Mouse (Mus musculus) gastrocnemius, postnatal 14 days (tissue): ENCODE results near the gene Ptprd. TPM values are rescaled to one million over a fixed set of nuclear protein-coding genes. Genes with fewer than 3 reads are reported as not detected.

ENCODE experiments used
- DNase-seq: peaks from one replicate; pipeline ENCODE4 v3.0.0; 2021; ENCODE audit warnings: mixed read lengths
- intact Hi-C: fragments of 180-260 bp; cut with DNase I; formaldehyde crosslinking; loops from one replicate; pipeline ENCODE4 v1.15.1; 2025; ENCODE audit warnings: low total_unique reads
- long read RNA-seq, 2 experiments: library from polyadenylated mRNA; stranded (forward); transcript quantifications; one replicate each; pipeline ENCODE4 v2.0.0; 2021
- total RNA-seq, 2 experiments: library from RNA; stranded (reverse); gene quantifications; 2 replicates each; pipeline ENCODE4 v1.2.3; 2021

Gene Ptprd
- 10 to 100 TPM; 15.9 to 21.1 TPM for total RNA-seq
- long read RNA-seq, experiment 1: 0 reads
- long read RNA-seq, experiment 2: 0 reads

DNA sequence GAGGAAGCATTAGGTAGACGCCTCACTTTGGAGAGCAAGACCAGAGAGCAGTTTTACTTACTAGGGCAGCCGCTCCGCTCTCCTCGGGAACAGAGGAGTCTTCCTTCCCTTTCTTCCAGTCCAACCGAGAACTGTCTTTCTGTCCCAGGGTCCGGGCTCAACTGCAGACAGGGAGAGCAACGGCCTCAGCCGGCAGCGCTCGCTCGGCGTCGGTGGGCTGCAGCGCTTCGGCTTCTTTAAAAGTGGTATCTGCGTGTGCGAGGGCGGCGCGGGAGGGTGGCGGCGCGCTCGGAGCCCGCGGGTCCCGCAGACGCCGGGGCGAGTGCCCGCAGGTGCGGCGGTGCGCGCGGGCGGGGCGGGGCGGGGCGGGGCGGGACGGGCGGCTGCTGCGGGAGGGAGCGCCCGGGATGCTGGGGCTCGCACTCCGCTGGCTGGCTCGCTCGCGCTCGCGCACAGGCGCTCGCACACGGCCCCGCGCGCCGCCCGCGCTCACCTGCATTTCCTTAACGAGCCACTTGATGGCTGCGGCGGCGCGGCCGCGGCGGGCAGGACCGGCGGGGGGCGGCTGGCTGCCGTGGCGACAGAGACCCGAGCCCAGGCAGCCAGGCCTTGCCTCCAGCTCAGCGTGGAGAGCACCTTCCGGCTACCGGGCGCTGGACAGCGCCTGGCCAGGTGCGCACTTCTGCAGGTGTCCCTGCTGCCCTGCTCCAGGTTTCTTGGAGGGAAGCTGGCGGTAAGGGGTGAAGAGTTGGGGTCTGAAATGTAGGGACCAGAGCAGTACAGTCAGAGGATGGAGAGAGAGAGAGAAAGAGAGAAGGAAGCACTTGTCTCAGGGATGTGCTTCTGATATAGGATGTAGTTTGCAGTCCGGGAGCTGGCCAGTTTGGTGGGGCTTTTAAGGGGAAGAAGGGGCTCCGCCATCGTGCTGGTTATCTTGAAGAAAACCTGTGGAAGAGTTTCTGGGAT lies at the start of gene Ptprd:
Gene Ptprd, minus strand, starts transcription at position 433 of the 966 bp plus-strand sequence.
- DNase-seq: no peak
- intact Hi-C loops: no loop called here

DNA sequence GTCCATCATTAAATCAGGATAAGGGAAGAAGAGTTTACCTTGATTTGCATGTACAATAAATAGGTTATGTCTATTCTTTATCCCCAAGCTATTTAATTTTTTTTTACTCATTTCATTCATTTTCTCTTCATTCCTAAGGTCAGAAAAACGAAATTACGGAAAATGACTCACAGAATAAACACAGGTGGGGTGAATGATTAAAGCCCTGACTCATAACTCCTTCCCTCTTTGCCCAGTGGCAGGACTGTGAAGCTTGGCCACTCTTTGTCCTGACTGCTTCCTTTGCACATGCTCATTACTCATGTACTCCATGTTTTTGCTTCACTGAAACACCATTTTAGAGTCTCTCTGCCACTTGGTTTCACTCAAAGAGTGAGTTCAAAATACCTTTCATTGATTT lies 24.1 kb upstream of the Ptprd start:
- intact Hi-C loops: no loop called here
- no peak for DNase-seq

DNA sequence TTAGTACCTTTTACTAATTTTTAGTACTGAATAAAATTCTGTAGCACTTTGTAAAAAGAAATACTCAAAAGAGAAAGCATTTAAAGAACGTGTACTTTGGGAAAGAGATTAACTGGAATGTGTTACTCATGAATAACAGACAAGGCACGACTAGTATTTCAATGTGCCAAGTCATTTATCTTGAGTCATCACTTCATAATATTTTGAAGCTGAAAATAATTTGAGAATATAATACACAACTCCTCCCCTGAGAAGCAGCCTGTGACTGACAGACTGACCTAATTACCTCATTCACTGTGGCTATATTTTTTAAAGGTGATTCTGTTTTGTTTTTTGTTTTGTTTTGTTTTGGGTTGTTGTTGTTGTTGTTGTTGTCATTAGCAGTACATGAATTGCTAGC lies 23.6 kb upstream of the Ptprd start:
- DNase-seq: no peak
- intact Hi-C loops: no loop called here

DNA sequence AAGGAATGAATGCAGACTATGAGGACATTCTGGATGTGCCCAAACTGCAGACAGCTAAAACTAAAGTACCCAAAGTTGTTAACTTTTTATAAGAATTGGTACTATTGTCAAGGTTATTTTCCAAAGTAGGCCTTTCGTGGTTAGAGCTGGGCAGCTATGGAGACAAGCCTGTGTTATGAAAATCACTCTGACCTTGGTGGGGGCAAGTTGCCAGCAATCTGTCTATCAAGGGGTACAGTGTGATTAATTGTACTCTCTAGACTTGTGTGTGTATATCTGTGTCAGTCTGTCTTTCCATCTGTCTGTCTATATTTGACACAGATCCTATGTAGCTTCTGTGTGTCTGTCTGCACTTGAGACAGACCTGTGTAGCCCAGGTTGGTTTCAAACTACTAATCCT lies 22.9 kb upstream of the Ptprd start:
- no peak for DNase-seq
- intact Hi-C loops: no loop called here

DNA sequence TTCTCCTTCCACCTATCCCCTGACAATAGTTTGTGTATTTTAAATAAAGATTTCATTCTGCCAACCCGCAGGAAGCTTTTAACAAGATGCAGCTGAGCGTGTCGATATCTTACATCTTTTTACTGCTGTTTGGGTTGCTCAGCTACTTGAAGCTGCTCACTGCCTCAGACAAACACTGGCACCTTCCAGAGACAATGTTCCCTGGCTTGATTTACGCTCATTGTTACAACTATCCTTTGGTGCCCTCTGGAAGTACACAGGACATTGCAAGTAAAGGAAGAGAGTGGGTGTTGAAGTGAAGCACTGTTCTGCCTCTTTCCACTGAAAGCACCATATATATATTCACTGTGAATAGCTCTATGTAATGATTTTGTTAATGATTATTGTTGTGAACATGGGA lies 2.2 kb upstream of the Ptprd start:
- no peak for DNase-seq
- intact Hi-C loops: no loop called here

DNA sequence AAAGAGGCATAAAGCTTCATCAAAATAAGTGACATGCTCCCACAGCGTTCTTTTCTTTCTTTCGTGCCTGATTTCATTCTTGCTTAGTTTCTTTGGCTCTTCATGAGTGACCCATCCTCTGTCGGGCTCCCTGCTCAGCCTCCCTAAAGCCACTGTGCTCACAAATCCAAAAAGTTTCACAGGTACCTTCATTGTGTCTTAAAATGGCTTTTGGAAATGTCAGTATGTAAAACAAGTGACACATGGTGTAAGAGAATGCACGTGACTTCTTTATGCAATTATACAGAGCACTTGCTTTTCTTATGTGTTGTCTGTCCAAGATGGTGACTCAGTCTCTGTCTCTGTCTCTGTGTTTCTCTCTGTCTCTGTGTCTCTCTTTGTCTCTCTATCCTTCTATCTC lies 1.2 kb upstream of the Ptprd start:
- no peak for DNase-seq
- intact Hi-C loops: no loop called here

DNA sequence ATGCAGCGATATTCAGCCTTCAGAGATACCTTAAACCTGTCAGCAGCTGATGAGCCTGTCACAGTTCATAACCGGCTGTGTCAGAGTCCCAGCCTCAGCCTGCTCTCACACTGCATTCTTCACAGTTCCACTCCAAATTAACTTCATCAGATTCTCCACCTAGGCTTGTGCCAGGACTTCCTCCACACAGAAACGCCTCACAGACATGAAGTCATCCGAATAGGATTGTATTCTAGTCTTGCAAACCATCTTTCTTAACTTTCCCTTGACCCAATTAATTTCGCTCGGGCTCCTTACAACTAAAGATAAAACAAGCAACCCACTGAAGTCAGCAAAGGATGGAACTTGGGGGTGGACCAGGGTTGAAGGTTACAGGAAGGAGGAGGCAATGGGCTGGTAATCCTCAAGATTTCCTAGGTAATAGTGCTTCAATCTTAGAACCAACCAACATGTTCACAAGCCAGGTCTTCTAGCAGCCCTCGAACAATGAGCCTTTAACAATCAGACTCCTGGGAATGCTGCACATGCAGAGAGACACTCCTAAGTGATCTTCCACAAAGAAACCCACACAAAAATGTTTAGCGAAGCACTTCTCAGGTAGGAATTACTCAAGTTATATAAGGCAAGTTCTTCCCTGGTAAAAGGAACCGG lies 758 bp downstream of the Ptprd start:
- intact Hi-C loops: no loop called here
- no peak for DNase-seq

DNA sequence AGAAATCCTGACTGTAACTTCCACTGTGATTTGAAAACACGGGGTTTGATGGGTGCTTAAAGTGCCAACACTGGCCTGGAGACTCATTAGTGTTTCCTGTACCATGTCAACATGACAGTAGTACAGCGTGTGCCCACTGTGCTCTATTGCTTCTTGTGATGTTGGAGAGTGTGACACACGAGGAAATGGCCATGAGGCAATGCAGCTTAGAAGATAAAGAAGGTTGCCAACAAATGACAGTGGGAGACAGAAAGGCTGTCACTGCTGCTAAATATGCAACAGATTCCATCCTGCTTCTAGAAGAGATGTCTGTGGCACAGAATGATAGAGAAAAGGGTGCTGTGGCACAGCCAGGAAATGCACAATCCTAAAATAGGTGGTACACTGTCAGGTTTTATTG lies 6.7 kb downstream of the Ptprd start:
- intact Hi-C loops: no loop called here
- no peak for DNase-seq

DNA sequence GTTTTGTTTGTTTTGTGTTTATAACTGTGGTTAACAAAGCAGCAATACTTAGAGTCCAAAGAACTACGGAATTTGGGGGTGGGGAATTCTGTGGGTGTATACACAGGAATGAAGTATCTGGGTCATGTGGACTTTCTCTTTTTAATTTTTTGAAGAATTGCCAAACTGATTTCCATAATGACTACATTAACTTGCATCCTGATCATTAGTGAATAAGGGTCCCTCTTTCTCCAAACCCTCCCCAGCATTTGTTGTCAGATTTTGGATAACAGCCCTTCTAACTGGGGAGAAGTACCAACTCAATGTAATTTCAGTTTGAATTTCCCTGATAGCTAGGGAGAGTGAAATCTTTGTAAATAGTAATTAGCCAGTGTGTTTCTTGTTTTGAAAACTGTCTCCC lies 43.3 kb downstream of the Ptprd start:
- intact Hi-C loops: no loop called here
- DNase-seq: no peak

DNA sequence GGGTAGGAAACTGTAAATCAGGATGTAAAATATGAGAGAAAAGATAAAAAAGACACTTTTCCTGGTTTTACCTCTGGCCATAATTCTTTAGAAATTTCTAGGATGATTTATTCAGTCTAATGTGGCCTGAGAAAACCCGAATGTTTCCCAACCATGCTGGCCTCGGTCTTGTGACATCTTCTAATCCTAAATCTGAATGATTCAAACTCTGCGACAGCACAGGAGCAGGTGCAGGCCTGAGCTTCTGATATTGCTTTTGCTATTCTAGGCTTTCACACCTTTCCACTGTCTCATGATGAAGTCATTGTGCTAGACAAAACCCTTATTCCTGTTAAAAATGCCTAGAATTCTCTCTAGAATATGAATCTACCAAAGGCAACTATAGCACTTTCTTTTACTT lies 51.3 kb downstream of the Ptprd start:
- intact Hi-C loops: no loop called here
- DNase-seq: no peak

DNA sequence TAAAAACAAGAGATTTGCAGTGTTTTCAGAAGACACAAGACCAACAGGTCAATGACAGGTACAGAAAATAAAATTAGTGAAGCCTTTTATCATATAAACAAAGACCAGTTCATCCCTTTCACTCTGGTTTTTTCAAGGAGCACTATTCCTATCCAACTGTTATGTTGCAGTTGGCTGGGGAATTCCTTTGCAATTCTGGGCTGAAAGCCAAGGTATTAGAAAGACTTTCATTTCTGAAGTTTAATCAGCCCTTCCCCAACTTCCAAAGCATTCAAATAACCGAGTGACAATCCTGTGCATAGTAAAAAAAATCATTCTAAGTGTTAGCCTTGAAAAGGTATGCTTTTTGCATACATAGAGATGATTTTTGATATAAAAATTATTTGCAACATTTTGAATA lies 61.2 kb downstream of the Ptprd start:
- intact Hi-C loops: no loop called here
- no peak for DNase-seq

DNA sequence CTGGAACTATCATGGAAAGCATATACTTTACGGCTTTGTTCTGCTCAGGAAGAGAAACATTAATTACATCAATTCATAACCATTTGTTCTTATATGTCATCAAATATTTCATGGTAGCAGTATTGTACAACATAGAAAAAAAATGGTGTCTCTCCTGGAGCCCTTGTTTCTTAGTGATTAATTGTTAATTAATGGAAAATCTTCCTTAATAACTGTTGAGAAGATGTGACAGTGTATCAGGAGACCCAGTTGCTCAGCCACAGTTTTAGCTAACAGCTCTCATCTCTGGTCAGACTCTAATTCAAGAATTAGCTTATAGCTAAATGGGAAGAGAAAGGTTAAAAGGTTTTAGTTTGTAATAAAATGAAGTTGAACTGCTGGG lies 69.0 kb downstream of the Ptprd start:
- intact Hi-C loops: no loop called here
- DNase-seq: no peak

DNA sequence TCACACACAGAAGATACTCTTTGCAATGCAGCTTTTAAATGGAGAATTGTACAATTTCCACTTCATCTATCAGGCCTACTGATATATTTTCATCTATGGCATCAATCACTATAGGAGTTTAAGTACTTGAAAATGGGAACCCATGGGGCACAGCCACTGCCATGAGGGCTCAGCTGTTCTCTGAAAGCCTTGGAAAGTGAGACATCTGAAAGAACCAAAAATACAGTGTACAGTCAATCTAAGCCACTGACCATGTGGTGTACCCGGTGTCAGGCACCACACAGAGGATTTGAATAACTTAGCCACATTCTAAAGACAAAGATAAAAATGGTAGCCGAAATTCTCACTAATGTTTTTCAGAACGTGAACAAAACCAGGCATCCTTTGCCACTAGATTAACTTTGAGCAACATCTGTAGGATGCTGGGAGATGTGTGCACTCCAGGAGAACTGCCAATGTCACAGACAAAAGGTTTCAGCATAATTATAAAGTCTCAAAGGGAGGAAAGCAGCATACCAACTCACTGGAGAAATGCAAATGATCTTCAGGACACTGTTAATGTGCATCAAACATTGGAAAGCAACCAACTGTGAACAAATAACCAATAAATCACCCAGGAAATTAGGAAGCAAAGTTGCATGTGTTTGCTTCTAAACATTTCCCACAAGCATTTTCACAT lies 69.5 kb downstream of the Ptprd start:
- DNase-seq: no peak
- intact Hi-C loops: no loop called here

DNA sequence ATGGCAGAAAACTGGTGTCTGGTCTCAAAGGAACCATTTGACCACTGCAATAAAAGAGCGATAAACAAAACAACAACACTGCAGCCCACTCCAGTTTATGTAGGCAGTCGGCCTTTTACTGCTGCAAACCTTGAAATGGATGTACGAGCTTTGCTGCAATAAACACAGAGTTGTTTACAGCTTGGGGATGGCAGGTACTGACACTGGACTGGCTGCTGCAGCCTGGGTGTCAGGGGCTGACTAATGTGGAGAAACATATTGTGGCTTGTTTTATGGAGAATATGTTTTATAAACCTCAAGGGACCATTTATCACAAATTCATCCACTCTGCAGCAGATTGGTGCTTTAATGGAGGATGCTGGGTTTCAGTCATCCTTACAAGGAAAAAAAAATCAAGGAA lies 100.9 kb downstream of the Ptprd start:
- DNase-seq: no peak

DNA sequence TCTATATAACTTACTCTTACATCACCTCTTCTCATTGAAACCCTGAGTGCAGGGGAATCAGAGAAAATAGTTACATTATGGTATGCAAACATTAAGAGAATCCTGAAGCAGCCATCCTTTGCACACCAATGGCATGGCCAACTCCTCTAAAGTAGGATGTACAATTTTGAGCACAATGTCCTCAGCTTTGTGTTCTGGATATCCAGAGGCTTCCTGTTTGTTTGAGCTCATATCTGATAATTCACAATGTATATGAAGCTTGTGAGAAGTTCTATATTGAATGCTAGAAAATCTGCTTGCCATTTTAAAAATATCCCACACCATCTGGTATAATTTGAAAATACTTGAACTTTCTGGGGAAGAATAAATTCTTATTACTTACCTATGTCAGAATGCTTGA lies 114.2 kb downstream of the Ptprd start:
- DNase-seq: no peak
- intact Hi-C loops: no loop called here

More for the DNA sequence above, 100.9 kb downstream of the Ptprd start:
- intact Hi-C loops: no loop called here

DNA sequence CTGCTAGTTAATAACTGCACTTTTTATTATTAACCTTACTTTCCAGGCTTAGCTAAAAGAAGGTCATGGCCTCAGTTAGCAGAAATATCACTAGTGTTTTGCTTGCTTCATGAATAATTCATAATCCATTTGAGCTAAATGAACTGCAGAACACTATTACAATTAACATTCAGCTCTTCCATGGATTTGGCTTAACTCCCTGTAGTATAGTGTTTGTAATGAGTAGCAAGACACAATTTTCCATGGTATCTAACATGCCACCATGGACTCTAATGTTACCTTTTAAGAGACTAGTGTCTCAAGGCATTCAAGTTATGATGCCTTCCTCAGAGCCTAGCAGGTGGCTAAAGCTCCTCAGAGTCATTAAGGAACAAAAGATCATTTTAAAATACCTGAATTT lies 129.0 kb downstream of the Ptprd start:
- intact Hi-C loops: no loop called here
- no peak for DNase-seq

DNA sequence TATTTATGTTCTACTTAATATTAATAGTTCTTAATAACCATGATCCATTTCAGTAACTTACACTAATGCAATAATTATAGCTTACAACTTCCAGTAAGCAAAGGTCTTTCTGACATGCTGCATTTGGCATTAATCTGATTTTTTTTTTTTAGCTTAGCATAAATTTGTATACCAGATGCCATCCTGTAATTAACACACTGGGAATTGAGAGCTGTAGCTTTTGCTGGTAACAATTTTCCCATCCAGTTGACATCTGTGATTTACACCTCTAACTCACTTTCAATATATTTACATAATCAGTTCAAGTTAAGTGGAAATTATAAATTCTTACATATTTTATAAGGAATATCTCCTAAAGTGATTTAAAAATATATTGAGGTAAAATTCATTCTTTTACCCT lies 134.3 kb downstream of the Ptprd start:
- intact Hi-C loops: no loop called here
- no peak for DNase-seq

DNA sequence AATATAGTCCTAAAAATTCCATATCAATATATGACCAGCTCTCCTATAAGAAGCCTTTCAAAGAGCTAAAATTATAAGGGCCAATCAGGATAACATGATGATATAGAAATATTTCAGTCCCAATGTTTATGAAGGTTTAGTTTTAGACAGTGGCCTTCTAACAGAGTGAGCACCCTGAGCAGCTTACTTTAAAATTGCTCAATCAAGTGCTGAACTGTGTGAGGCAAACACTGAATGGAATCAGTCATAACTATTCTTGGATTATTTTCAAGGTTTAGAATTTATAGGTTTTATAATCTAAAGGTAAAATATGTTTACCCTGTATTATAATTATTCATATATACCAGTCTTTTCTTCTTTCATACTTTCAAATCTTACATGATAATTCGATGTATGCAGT lies 134.7 kb downstream of the Ptprd start:
- no peak for DNase-seq
- intact Hi-C loops: no loop called here

DNA sequence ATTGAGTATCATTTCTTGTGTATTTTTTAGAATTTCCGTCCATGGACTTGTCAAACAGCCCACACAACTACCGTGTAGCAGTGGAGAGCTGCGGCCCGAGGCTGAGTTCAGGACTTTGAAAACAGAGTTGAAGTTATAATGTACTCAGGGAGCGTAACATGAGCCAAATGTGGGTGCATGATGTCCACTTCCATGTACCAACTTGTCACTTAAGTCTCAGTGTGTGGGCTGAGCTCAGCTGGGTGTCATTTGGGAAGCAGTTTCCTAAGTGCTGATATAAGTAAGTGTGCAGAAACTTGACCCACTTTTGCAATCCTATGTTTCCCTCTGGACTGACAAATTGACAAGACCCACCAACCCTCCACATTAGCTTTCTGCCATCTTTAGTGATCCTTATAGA lies 173.4 kb downstream of the Ptprd start:
- intact Hi-C loops: no loop called here
- no peak for DNase-seq

DNA sequence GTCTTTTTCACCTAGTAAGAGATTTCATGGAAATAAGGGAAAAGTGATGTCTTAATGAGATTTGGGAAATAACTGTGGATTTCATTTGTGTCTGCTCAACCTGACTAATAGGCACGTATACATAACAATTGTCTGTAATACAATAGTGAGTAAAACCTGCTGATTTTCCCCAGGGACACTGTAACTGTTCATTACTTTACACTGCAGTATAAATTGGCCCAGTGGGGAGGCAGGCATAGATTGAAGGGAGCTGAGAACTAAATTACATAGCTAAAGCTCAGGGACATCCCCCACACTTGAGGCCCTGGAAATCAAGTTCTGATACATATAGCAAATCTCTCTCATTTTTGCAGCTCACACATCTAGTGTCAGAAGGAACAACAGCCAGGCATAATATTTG lies 209.7 kb downstream of the Ptprd start:
- intact Hi-C loops: no loop called here
- DNase-seq: no peak

DNA sequence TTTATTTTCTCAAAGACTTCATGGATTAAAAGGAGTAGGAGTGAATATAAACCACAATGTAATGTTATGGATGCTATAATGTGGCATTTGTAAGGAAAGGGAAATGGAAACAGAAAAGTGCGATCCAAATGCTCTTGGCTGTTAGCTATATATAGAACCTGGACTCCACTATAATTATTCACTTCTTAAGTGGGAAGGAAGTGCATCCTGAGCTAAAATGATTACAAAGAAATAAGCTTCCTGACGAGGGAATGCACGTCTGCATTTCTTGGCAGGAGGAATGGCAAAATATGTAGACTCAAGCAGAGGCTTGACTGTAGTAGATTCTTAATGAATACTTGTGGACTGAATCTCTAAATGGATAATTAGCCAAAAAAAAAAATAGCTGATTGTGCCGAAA lies 219.1 kb downstream of the Ptprd start:
- intact Hi-C loops: no loop called here
- DNase-seq: no peak
